Mouse (Mus musculus): ENCODE measurements around the gene Sipa1l2. TPM values are rescaled to one million over a fixed set of nuclear protein-coding genes. Genes with fewer than 3 reads are reported as not detected.
"Not testable (repeated sequence)": the region's sequence is repeated elsewhere in the genome, so short reads cannot be mapped to it uniquely, and the experiment has no call there.

Sipa1l2 gene
- polyA plus RNA-seq, 1 experiment from 2014 or later = 11.6 TPM

DNA sequence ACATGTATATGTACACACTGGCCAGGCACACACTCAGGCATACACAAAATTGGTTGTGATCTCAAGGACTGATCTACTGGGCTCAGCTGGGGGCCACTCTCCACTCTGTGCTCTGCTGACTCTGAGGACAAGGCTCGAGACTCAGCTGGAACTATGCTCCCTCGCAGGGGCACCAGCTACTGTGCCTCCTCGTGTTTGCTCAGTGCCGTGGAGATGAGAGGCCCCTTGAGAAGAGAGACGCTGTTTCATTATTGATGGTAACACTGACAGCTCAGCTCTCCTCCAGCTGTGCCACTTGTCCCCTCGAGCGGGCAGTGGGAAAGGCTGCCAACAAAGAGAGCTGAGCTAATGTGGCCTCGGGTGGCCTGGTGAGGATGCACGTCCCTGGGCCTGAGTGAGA is 161.9 kb downstream of the Sipa1l2 start:
- 30% methylated on average over 9 of the region's 9 CpGs for WGBS

DNA sequence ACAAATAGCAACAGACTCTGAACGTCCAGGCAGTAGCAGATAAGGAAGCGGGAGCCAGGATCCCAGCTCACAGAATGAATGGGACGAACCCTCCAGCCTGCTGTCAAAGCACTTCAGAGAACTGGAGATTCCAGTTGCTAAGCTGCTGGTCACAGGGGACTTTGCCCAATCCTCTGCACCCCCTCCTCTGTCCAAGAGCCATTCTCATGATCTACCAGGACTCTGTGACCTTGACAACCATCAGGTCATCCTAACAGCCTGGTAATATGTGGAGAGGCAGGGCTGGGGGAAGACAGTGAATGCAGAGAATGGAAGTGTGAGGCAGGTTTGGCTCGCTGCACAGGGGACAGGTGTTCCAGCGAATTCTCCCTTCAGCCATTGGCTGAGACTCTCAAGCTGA is 163.2 kb downstream of the Sipa1l2 start:
- Histone ChIP-seq H3K4me1 (ENCODE audit: control insufficient read depth, insufficient read depth, low read length) (peaks cover 4% of the 10 kb centered on the region; the same call in 1 of the 2 replicates), H3K9ac (ENCODE audit: low read length) (no peak overlapping the region), H3K4me3 (ENCODE audit: low read depth, low read length) (no peak overlapping the region), H3K27ac (ENCODE audit: low read depth, low read length) (no peak overlapping the region), H3K9me3 (ENCODE audit: control insufficient read depth, low read length) (no peaks in the 10 kb centered on the region), H3K27me3 (ENCODE audit: control insufficient read depth, insufficient read depth, low read length) (no peaks in the 10 kb centered on the region), H3K36me3 (ENCODE audit: control insufficient read depth, insufficient read depth, low read length) (no peaks in the 10 kb centered on the region), H3K4me2 (ENCODE audit: low read depth) (no peak overlapping the region)
- ATAC-seq (ENCODE audit: insufficient read depth, low FRiP score, low TSS enrichment) (no peak), DNase-seq (ENCODE audit: low spot score) (no peak)
- WGBS = 75% methylated on average over 5 of the region's 5 CpGs

More for the DNA sequence above, 161.9 kb downstream of the Sipa1l2 start:
- Histone ChIP-seq H3K36me3 (ENCODE audit: control insufficient read depth, insufficient read depth, low read length) (no peaks in the 10 kb centered on the region), H3K4me3 (ENCODE audit: low read depth, low read length) (no peak overlapping the region), H3K9me3 (ENCODE audit: control insufficient read depth, low read length) (no peaks in the 10 kb centered on the region), H3K27me3 (ENCODE audit: control insufficient read depth, insufficient read depth, low read length) (no peaks in the 10 kb centered on the region), H3K27ac (ENCODE audit: low read depth, low read length) (no peak overlapping the region), H3K9ac (ENCODE audit: low read length) (no peak overlapping the region), H3K4me2 (ENCODE audit: low read depth) (no peak overlapping the region), H3K4me1 (ENCODE audit: control insufficient read depth, insufficient read depth, low read length) (peaks cover 4% of the 10 kb centered on the region; the same call in 1 of the 2 replicates)
- no peak for DNase-seq (ENCODE audit: low spot score)
- ATAC-seq (ENCODE audit: insufficient read depth, low FRiP score, low TSS enrichment) = peak; percentile 53; the same call in 1 of the 2 replicates

DNA sequence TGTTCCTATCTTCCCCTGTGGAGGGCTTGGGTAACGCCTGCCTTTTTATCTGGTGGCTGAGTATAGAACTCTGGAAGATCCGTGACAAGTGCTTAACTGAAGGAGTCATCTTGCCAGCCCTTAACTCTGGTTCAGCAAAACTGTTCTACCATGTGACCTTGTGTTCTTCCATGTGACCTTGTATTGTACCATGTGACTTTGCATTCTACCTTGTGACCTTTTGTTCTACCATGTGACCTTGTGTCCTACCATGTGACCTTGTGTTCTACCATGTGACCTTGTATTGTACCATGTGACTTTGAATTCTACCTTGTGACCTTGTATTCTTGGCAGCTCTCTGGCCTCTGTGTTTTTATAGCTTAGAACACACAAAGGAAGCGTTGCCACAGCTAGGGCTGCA is 168.3 kb downstream of the Sipa1l2 start:
- H3K27me3 ChIP-seq (ENCODE audit: control insufficient read depth, insufficient read depth, low read length) = no peaks in the 10 kb centered on the region
- ATAC-seq (ENCODE audit: insufficient read depth, low FRiP score, low TSS enrichment) (no peak), DNase-seq (ENCODE audit: low spot score) (no peak)
- no peaks in the 10 kb centered on the region for H3K4me1 ChIP-seq (ENCODE audit: control insufficient read depth, insufficient read depth, low read length)
- no peak overlapping the region for H3K4me3 ChIP-seq (ENCODE audit: low read depth, low read length)
- no peaks in the 10 kb centered on the region for H3K36me3 ChIP-seq (ENCODE audit: control insufficient read depth, insufficient read depth, low read length)
- no peak overlapping the region for H3K27ac ChIP-seq (ENCODE audit: low read depth, low read length)
- no peaks in the 10 kb centered on the region for H3K9me3 ChIP-seq (ENCODE audit: control insufficient read depth, low read length)
- 84% methylated on average over 3 of the region's 3 CpGs for WGBS
- H3K9ac ChIP-seq (ENCODE audit: low read length) = no peak overlapping the region
- H3K4me2 ChIP-seq (ENCODE audit: low read depth) = no peak overlapping the region

DNA sequence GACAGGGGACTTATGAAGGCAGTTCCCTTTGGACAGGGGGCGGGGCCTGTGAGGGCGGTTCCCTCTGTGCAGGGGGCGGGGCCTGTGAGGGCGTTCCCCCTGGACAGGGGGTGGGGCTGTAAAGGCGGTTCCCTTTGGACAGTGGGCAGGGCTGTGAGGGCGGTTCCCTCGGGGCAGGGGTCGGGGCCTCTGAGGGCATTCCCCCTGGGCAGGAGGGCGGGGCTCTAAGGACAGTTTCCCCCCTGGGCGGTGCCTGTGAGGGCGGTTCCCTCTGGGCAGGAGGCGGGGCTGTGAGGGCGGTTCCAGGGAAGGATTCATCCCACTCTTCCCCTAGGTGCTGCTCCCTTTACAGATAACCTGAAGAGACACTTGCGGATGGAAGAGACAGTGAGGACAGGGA is 171.6 kb downstream of the Sipa1l2 start:
- no peak overlapping the region for H3K4me2 ChIP-seq (ENCODE audit: low read depth)
- no peaks in the 10 kb centered on the region for H3K9me3 ChIP-seq (ENCODE audit: control insufficient read depth, low read length)
- no peak for ATAC-seq (ENCODE audit: insufficient read depth, low FRiP score, low TSS enrichment)
- no peak overlapping the region for H3K9ac ChIP-seq (ENCODE audit: low read length)
- H3K27me3 ChIP-seq (ENCODE audit: control insufficient read depth, insufficient read depth, low read length) = no peaks in the 10 kb centered on the region
- H3K4me3 ChIP-seq (ENCODE audit: low read depth, low read length) = no peak overlapping the region
- peak; percentile 10 for DNase-seq (ENCODE audit: low spot score)
- WGBS = 37% methylated on average over 12 of the region's 14 CpGs
- H3K36me3 ChIP-seq (ENCODE audit: control insufficient read depth, insufficient read depth, low read length) = no peaks in the 10 kb centered on the region
- no peaks in the 10 kb centered on the region for H3K4me1 ChIP-seq (ENCODE audit: control insufficient read depth, insufficient read depth, low read length)
- no peak overlapping the region for H3K27ac ChIP-seq (ENCODE audit: low read depth, low read length)

DNA sequence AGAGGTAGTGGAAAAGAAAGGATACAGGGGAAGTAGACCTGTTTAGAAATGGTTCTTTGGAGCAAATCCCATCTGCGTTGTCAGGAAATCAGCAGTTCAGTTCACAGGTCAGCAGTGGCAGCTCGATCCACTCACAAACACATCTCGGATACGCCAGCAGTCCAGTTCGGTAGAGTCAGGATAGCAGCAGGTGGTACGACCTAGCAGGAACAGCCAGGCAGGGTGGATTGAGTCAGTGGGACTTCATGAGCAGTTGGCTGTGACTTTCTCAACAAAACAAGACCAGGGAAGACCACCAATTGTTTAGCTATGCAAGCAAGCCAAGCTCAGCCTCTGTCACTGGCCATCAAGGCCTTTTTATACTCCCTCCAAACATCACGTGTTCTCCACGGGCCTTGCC is 173.9 kb downstream of the Sipa1l2 start:
- WGBS = 85% methylated on average over 8 of the region's 8 CpGs

DNA sequence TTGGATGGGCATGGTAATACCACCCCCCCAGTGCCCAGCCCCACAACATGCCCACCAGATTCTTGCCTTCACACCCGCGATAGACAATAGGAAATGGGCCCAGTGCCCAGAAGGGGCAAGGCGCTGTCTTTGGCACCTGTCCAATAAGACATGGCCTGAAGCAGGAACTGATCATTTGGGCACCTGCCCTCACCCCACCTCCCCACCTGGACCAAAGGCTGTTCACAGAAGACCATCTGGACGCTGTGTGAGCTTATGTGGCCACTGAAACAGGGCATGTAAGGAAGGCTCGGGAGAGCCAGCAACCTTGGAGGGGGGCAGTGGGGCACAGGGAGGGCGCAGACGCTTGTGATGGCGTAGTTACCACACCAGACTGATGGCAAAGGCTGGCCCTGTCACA is 174.6 kb downstream of the Sipa1l2 start:
- ATAC-seq (ENCODE audit: insufficient read depth, low FRiP score, low TSS enrichment) = no peak

More for the DNA sequence above, 173.9 kb downstream of the Sipa1l2 start:
- H3K9ac ChIP-seq (ENCODE audit: low read length); H3K36me3 ChIP-seq (ENCODE audit: control insufficient read depth, insufficient read depth, low read length); H3K4me1 ChIP-seq (ENCODE audit: control insufficient read depth, insufficient read depth, low read length); ATAC-seq (ENCODE audit: insufficient read depth, low FRiP score, low TSS enrichment); H3K4me2 ChIP-seq (ENCODE audit: low read depth); H3K27ac ChIP-seq (ENCODE audit: low read depth, low read length); H3K9me3 ChIP-seq (ENCODE audit: control insufficient read depth, low read length); H3K4me3 ChIP-seq (ENCODE audit: low read depth, low read length); DNase-seq (ENCODE audit: low spot score); H3K27me3 ChIP-seq (ENCODE audit: control insufficient read depth, insufficient read depth, low read length): not testable (repeated sequence)

DNA sequence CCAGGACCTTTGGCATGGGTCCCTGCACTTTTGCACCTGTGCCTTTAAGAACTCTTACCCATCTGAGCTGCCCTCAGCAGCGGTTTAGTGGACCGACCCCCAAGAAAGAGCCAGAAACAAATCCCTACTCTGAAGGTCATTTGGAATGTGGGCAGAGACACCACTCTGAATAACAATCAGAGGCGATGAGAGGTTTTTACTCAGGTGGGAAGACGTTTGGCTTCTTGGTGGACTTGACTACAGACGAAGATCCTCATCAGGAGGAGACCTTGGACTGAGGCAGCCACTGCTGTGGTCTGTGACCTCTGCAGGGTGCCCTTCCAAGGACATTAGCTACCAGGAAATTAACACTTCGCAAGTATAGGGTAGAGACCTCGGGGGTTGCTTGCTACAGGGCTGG is 177.9 kb downstream of the Sipa1l2 start:
- Histone ChIP-seq H3K27me3 (ENCODE audit: control insufficient read depth, insufficient read depth, low read length) (no peaks in the 10 kb centered on the region), H3K4me3 (ENCODE audit: low read depth, low read length) (no peak overlapping the region), H3K9me3 (ENCODE audit: control insufficient read depth, low read length) (no peaks in the 10 kb centered on the region), H3K4me1 (ENCODE audit: control insufficient read depth, insufficient read depth, low read length) (no peaks in the 10 kb centered on the region; the same call in 1 of the 2 replicates), H3K9ac (ENCODE audit: low read length) (no peak overlapping the region), H3K36me3 (ENCODE audit: control insufficient read depth, insufficient read depth, low read length) (no peaks in the 10 kb centered on the region), H3K4me2 (ENCODE audit: low read depth) (no peak overlapping the region), H3K27ac (ENCODE audit: low read depth, low read length) (no peak overlapping the region)
- DNase-seq (ENCODE audit: low spot score) (peak; percentile 8), ATAC-seq (ENCODE audit: insufficient read depth, low FRiP score, low TSS enrichment) (no peak)
- WGBS = 64% methylated on average over 7 of the region's 7 CpGs

More for the DNA sequence above, 174.6 kb downstream of the Sipa1l2 start:
- no peak for DNase-seq (ENCODE audit: low spot score)
- Histone ChIP-seq H3K36me3 (ENCODE audit: control insufficient read depth, insufficient read depth, low read length) (no peaks in the 10 kb centered on the region), H3K4me2 (ENCODE audit: low read depth) (no peak overlapping the region), H3K4me3 (ENCODE audit: low read depth, low read length) (no peak overlapping the region), H3K9me3 (ENCODE audit: control insufficient read depth, low read length) (no peaks in the 10 kb centered on the region), H3K4me1 (ENCODE audit: control insufficient read depth, insufficient read depth, low read length) (no peaks in the 10 kb centered on the region), H3K27ac (ENCODE audit: low read depth, low read length) (no peak overlapping the region), H3K27me3 (ENCODE audit: control insufficient read depth, insufficient read depth, low read length) (no peaks in the 10 kb centered on the region), H3K9ac (ENCODE audit: low read length) (no peak overlapping the region)
- 92% methylated on average over 8 of the region's 8 CpGs for WGBS

DNA sequence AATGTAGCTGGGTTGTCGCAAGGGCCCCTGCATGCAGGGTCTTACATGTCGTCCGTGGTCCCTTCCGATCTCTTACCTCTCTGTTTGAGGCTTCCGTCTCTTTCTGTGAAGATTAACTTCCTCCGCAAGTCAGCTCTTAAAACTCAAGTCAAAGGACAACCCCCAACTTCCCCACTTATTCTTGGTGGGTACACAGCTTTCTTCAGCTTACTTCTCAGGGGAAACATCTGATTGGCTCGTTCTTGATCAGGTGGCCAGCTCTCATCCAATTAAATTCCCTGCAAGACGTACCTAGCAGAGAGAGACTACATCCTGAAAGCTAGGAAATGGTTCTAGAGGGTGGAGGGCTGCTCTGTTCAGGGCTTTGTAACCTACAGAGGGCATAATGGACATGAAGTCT is 178.3 kb downstream of the Sipa1l2 start:
- Histone ChIP-seq H3K27me3 (ENCODE audit: control insufficient read depth, insufficient read depth, low read length) (no peaks in the 10 kb centered on the region), H3K27ac (ENCODE audit: low read depth, low read length) (no peak overlapping the region), H3K4me3 (ENCODE audit: low read depth, low read length) (no peak overlapping the region), H3K4me1 (ENCODE audit: control insufficient read depth, insufficient read depth, low read length) (no peaks in the 10 kb centered on the region; the same call in 1 of the 2 replicates), H3K4me2 (ENCODE audit: low read depth) (no peak overlapping the region), H3K9ac (ENCODE audit: low read length) (no peak overlapping the region), H3K36me3 (ENCODE audit: control insufficient read depth, insufficient read depth, low read length) (no peaks in the 10 kb centered on the region), H3K9me3 (ENCODE audit: control insufficient read depth, low read length) (no peaks in the 10 kb centered on the region)
- DNase-seq (ENCODE audit: low spot score) (peak; percentile 8), ATAC-seq (ENCODE audit: insufficient read depth, low FRiP score, low TSS enrichment) (no peak)
- WGBS = 78% methylated on average over 8 of the region's 8 CpGs

DNA sequence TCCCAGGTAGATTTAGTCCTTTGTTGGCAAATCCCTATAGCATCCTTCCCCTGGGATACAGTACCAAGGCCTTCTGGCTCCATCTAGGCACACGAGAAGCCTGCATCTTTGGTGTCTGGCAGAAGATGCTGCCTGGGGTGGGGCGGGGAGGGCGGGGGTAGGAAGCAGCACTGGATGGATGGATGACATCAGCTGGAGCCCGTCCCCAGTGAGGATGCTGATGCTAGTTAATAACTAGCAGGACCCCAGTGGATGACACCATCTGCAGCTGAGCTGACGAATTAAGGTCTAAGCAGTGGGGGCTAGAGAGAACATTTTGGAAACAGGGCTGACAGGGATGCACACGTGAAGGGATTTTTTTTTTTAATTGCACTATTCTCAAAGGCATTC is 179.1 kb downstream of the Sipa1l2 start:
- 65% methylated on average over 6 of the region's 6 CpGs for WGBS
- no peak overlapping the region for H3K4me2 ChIP-seq (ENCODE audit: low read depth)
- DNase-seq (ENCODE audit: low spot score) = peak; percentile 10
- H3K9me3 ChIP-seq (ENCODE audit: control insufficient read depth, low read length) = no peaks in the 10 kb centered on the region
- H3K4me3 ChIP-seq (ENCODE audit: low read depth, low read length) = no peak overlapping the region
- no peak overlapping the region for H3K27ac ChIP-seq (ENCODE audit: low read depth, low read length)
- H3K9ac ChIP-seq (ENCODE audit: low read length) = no peak overlapping the region
- H3K36me3 ChIP-seq (ENCODE audit: control insufficient read depth, insufficient read depth, low read length) = no peaks in the 10 kb centered on the region
- H3K27me3 ChIP-seq (ENCODE audit: control insufficient read depth, insufficient read depth, low read length) = no peaks in the 10 kb centered on the region
- no peak for ATAC-seq (ENCODE audit: insufficient read depth, low FRiP score, low TSS enrichment)
- peaks cover 4% of the 10 kb centered on the region; the same call in 1 of the 2 replicates for H3K4me1 ChIP-seq (ENCODE audit: control insufficient read depth, insufficient read depth, low read length)

All from neural tube, embryonic 11.5 days (tissue).